Mouse (Mus musculus) forebrain, embryonic 11.5 days (tissue): ENCODE data around the gene Rbck1. TPM values are rescaled to one million over a fixed set of nuclear protein-coding genes. Genes with fewer than 3 reads are reported as not detected.

Experiments used
- ATAC-seq: fragments of 200-750 bp; cut with Nextera tagmentation; replicated peaks from 2 replicates; pipeline ENCODE4 v1.8.0; 2017; ENCODE audit warnings: moderate TSS enrichment; ENCODE audit not compliant: low FRiP score
- DNase-seq: peaks from one replicate; pipeline ENCODE4 v3.0.0-alpha.2; 2017; ENCODE audit warnings: low spot score
- H3K27ac ChIP-seq: fragments of 300-500 bp; sonication (generic); 2 replicates; pipeline ENCODE4 v1.5.1; 2014; ENCODE audit warnings: low read depth, low read length
- H3K27me3 ChIP-seq: fragments of 300-500 bp; sonication (generic); 2 replicates; pipeline ENCODE4 v1.6.1; 2014; ENCODE audit warnings: mild to moderate bottlenecking, low read length, mixed read lengths; ENCODE audit not compliant: control insufficient read depth, insufficient read depth
- H3K36me3 ChIP-seq: fragments of 300-500 bp; sonication (generic); 2 replicates; pipeline ENCODE4 v1.6.1; 2014; ENCODE audit warnings: mild to moderate bottlenecking, low read length, moderate library complexity, mixed read lengths; ENCODE audit not compliant: control insufficient read depth, insufficient read depth
- H3K4me1 ChIP-seq: fragments of 300-500 bp; sonication (generic); replicated peaks from 2 replicates; pipeline ENCODE4 v1.6.1; 2014; ENCODE audit warnings: low read length, mixed read lengths; ENCODE audit not compliant: control insufficient read depth, insufficient read depth
- H3K4me2 ChIP-seq: fragments of 300-500 bp; sonication (generic); 2 replicates; pipeline ENCODE4 v1.6.1; 2014; ENCODE audit warnings: low read depth, mild to moderate bottlenecking, low read length, moderate library complexity, mixed read lengths; ENCODE audit not compliant: severe bottlenecking
- H3K4me3 ChIP-seq: fragments of 300-500 bp; sonication (generic); 2 replicates; pipeline ENCODE4 v1.5.1; 2014; ENCODE audit warnings: low read depth, low read length
- H3K9ac ChIP-seq: fragments of 300-500 bp; sonication (generic); 2 replicates; pipeline ENCODE4 v1.6.1; 2014; ENCODE audit warnings: low read length
- H3K9me3 ChIP-seq: fragments of 300-500 bp; sonication (generic); 2 replicates; pipeline ENCODE4 v1.6.1; 2016; ENCODE audit warnings: low read length, mixed read lengths; ENCODE audit not compliant: control insufficient read depth
- WGBS: fragments of 180-500 bp; shearing (Covaris S2); extraction: QIAGEN DNeasy Blood & Tissue Kit; methylation state at CpG from one replicate; pipeline ENCODE4 v1.1.7; 2014; 5-methylcytosine and 5-hydroxymethylcytosine counted together
- polyA plus RNA-seq: library from polyadenylated mRNA; unstranded; fragments of >200 nt; fragmentation: Nextera tagmentation; extraction: Ambion mirVana; gene quantifications from 2 replicates; pipeline ENCODE4 v1.2.1, GENCODE M21; 2014

Rbck1 gene
- polyA plus RNA-seq, 1 experiment from 2014 or later = 94.2 TPM

DNA sequence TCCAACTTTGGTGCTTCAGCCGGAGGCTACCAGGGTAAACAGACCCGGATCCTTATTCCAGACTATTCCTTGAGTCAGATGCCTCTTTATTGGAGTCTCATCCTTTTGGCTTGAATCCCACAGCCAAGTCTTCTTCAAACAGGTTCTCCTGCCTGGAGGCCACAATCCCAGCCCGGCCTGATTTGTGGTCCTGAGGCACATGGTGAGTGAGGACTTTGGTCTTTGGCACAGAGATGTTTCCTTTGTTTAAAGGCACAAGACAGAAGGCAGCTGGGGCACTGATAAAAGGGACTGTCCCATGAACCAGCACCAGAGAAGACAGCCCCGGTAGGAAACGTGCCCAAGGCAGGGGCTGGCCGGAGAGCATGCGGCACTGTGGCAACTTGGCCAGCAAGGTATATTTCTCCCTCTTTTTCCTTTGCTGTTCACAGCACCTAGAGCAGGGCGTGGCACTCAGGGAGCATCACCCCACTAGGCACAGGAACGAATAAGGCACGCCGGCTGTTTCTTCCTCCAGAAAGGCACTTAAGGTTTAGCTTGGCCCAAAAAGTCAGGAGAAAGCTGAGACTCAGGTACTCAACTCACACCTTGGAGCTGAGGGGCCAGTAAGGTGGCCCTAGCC is 5.2 kb upstream of the Rbck1 start:
- H3K9ac ChIP-seq = no peak overlapping the region
- H3K4me1 ChIP-seq = no peaks in the 10 kb centered on the region
- no peak for DNase-seq
- H3K9me3 ChIP-seq = no peaks in the 10 kb centered on the region
- H3K27me3 ChIP-seq = no peaks in the 10 kb centered on the region
- WGBS = 90% methylated on average over 11 of the region's 11 CpGs
- H3K27ac ChIP-seq = no peak overlapping the region
- H3K4me3 ChIP-seq = no peak overlapping the region
- H3K4me2 ChIP-seq = no peak overlapping the region
- no peaks in the 10 kb centered on the region for H3K36me3 ChIP-seq
- ATAC-seq = no peak

DNA sequence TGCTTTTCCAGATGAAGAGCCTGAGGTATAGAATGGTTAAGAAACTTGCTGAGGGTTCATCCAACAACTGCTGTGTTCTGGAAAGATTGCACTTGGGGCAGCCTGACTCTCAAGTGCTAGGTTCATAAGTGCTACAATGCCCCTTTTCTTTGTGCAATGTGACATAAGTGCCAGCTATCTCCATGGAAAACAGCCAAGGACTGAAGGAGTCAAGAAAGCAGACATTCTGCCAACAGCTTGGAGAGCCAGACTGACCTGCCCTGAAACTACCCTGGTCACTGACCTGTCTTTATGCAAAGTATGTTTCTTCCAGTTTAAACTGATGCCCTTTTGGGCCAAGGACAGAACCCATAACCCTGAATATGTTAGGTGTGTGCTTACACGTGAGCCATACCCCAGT is 4.4 kb upstream of the Rbck1 start:
- no peaks in the 10 kb centered on the region for H3K4me1 ChIP-seq
- H3K4me2 ChIP-seq = no peak overlapping the region
- no peaks in the 10 kb centered on the region for H3K36me3 ChIP-seq
- no peaks in the 10 kb centered on the region for H3K9me3 ChIP-seq
- no peak overlapping the region for H3K4me3 ChIP-seq
- no peak for ATAC-seq
- no peaks in the 10 kb centered on the region for H3K27me3 ChIP-seq
- WGBS = 81% methylated on average over 1 of the region's 1 CpGs
- no peak overlapping the region for H3K27ac ChIP-seq
- no peak overlapping the region for H3K9ac ChIP-seq
- no peak for DNase-seq

DNA sequence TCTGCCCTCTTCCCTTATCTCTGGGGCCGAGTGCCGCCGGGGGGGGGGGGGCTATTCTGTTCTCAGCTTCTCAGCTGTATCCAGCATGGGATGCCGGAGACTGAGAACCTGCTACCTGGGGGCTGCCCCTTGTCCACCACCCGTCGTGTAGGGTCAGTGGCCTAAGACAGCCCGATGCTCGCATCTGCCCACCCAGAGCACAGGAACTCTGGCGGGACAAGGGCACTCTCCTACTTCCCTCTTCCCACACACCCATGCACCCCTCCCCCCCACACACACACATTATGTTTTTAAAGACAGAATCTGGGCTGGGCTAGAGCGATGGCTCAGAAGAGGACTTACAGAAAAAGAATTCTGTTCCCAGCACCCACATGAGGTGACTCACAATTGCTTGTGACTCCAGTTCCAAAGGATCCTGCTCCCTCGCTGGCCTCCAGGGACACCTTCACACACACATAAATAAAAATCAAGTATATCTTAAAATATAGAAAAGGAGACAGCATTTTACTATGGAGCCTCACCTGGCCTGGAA is 2.9 kb upstream of the Rbck1 start:
- DNase-seq (no peak), ATAC-seq (no peak)
- Histone ChIP-seq H3K9ac (no peak overlapping the region; the same call in 1 of the 2 replicates), H3K4me3 (no peak overlapping the region), H3K4me1 (no peaks in the 10 kb centered on the region; the same call in 1 of the 2 replicates), H3K4me2 (no peak overlapping the region), H3K27ac (no peak overlapping the region), H3K36me3 (no peaks in the 10 kb centered on the region), H3K9me3 (no peaks in the 10 kb centered on the region), H3K27me3 (no peaks in the 10 kb centered on the region)
- WGBS = 59% methylated on average over 10 of the region's 11 CpGs

DNA sequence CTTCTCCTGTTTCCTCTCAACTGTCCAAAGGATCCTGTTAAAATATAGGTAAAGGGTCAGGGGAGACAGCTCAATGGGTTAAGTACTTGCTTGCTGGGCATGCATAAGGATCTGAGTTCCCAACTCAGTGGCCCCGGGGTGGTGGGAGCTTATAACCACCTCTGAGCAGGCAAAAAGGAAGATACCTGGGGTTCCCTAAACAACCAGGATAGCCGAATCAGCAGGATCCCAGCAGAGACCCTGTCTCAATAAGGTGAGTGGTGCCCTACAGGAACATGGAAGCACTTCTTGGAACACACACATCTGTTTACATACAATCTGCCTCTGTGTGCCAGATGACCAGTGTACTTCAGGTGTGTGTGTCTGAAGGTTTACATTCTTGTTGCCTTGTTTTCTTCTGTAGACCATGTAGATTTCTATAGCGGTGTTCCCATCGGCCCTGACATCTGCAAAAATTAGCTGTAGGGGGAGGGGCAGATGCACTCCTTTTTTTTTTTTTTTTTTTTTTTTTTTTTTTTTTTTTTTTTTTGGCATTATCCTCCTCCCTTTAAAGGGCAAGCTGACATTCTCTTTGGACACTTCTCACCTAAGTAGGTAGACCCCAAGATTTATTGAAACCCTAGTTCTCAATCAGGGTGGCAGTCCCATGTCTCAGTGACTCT is 1.0 kb upstream of the Rbck1 start:
- H3K27ac ChIP-seq = no peak overlapping the region
- H3K36me3 ChIP-seq = no peaks in the 10 kb centered on the region
- ATAC-seq (no peak), DNase-seq (no peak)
- 82% methylated on average over 4 of the region's 4 CpGs for WGBS
- H3K4me1 ChIP-seq = no peaks in the 10 kb centered on the region; the same call in 1 of the 2 replicates
- no peak overlapping the region for H3K4me2 ChIP-seq
- H3K9me3 ChIP-seq = no peaks in the 10 kb centered on the region
- no peaks in the 10 kb centered on the region for H3K27me3 ChIP-seq
- H3K4me3 ChIP-seq = no peak overlapping the region
- no peak overlapping the region for H3K9ac ChIP-seq

DNA sequence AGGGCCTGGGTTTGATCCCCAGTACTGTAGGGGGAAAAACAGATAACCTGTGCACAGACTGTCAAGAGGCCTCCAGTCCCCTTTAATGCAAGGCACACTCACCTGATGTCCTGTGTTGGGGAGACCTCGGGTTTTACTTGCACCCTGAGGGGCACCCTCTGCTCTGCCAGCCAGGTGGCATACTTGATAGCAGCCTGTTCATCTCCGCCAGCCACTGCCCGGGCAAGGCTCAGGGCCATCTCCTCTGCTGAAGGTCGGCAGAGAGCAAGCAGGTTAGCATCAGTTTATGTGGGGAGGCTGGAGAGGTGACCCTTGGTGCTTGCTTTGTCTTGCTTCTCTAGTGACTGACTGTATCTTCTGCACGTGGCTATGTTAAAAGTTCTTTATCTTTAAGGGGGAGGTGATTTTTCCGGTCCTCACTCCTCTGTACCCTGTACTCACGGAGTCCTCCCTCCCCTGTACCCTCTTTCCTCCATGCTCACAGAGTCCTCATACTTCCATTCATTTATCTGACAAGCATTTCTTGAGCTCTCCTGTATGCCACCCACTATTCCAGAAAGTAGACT is 1.5 kb downstream of the Rbck1 start:
- H3K27me3 ChIP-seq = no peaks in the 10 kb centered on the region
- no peaks in the 10 kb centered on the region; the same call in 1 of the 2 replicates for H3K4me1 ChIP-seq
- no peaks in the 10 kb centered on the region; the same call in 1 of the 2 replicates for H3K36me3 ChIP-seq
- H3K27ac ChIP-seq = no peak overlapping the region
- H3K4me2 ChIP-seq = peak overlapping the region; percentile 73; the same call in 1 of the 2 replicates
- DNase-seq = no peak
- no peaks in the 10 kb centered on the region for H3K9me3 ChIP-seq
- no peak for ATAC-seq
- peak overlapping the region; percentile 85 for H3K4me3 ChIP-seq
- WGBS = 76% methylated on average over 7 of the region's 7 CpGs
- no peak overlapping the region for H3K9ac ChIP-seq

DNA sequence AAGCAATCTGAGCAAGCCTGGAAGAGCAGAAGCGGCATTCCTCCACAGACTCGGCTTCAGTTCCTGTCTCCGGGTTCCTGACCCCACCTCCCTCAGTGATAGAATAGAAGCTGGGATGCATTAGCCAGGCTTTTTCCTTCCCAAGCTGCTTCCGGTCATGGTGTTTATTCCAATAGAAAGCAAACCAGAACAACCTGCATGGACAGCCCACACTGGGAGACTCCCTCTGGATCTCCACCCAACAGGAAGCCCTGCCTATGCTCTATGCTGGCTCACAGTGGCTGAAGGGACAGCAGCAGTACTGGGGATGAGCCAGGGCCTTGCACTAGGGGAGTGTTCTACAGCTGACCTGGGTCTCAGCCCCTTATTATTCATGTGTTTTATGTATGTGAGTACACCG is 4.5 kb downstream of the Rbck1 start:
- no peak overlapping the region for H3K4me3 ChIP-seq
- H3K9ac ChIP-seq = no peak overlapping the region
- no peak overlapping the region for H3K4me2 ChIP-seq
- no peaks in the 10 kb centered on the region for H3K9me3 ChIP-seq
- 87% methylated on average over 5 of the region's 5 CpGs for WGBS
- no peak for ATAC-seq
- DNase-seq = no peak
- H3K36me3 ChIP-seq = no peaks in the 10 kb centered on the region; the same call in 1 of the 2 replicates
- no peak overlapping the region for H3K27ac ChIP-seq
- H3K27me3 ChIP-seq = no peaks in the 10 kb centered on the region
- no peaks in the 10 kb centered on the region; the same call in 1 of the 2 replicates for H3K4me1 ChIP-seq

DNA sequence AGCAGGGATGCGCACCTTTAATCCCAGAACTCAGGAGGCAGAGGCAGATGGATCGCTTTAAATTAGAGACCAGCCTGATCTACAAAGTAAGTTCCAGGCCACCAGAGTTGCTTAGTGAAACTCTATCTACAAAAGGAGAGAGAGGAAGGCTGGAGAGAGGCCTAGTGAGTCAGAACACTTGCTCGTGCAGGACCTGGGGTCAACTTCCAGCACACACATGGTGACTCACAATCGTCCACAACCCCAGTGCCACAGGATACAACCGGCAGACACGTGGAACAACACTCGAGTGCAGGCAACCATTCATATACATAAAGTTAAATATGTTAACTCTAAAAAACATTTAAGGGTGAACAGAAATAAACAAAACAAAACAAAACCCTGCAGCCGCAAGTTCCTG is 5.8 kb downstream of the Rbck1 start:
- Histone ChIP-seq H3K4me1 (no peaks in the 10 kb centered on the region; the same call in 1 of the 2 replicates), H3K4me3 (no peak overlapping the region), H3K9me3 (no peaks in the 10 kb centered on the region), H3K4me2 (no peak overlapping the region), H3K36me3 (no peaks in the 10 kb centered on the region; the same call in 1 of the 2 replicates), H3K9ac (no peak overlapping the region), H3K27me3 (no peaks in the 10 kb centered on the region), H3K27ac (no peak overlapping the region)
- no peak for DNase-seq
- WGBS = 89% methylated on average over 8 of the region's 8 CpGs
- no peak for ATAC-seq

DNA sequence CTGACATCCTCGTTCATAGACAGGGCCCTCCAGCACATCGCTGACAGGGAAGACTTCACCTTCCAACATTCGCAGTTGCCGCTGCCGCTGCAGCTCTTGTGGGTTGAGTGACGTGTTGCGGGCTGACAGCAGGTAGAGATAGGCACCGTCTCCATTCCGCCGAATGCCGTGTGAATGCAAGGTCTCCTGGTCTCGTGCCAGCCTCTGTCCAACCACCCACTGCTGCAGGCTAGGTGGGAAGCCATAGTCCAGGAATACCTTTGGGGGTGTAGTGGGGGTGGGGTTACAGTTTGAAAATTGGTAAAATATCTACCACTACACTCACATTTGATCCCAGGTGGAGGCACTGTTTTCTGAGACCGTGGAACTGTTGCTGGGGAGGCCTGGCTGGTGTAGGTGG is 6.3 kb downstream of the Rbck1 start:
- WGBS = 94% methylated on average over 13 of the region's 13 CpGs
- Histone ChIP-seq H3K27ac (no peak overlapping the region), H3K4me3 (no peak overlapping the region), H3K27me3 (no peaks in the 10 kb centered on the region), H3K4me1 (no peaks in the 10 kb centered on the region; the same call in 1 of the 2 replicates), H3K4me2 (no peak overlapping the region), H3K9ac (no peak overlapping the region), H3K9me3 (no peaks in the 10 kb centered on the region), H3K36me3 (no peaks in the 10 kb centered on the region; the same call in 1 of the 2 replicates)
- DNase-seq (no peak), ATAC-seq (no peak)
